Mouse (Mus musculus) embryonic fibroblast, embryonic 13.5 days (primary cell): ENCODE data around the gene Krtcap2.

Experiments
- CTCF ChIP-seq: IDR thresholded peaks from 2 replicates; pipeline ENCODE4 v1.5.1; 2011; ENCODE audit warnings: mild to moderate bottlenecking, control low read depth, low read length, moderate library complexity, borderline replicate concordance; ENCODE audit not compliant: insufficient read depth
- POLR2A ChIP-seq: IDR thresholded peaks from 2 replicates; pipeline ENCODE4 v1.6.1; 2011; ENCODE audit warnings: low read depth, mild to moderate bottlenecking, control low read depth, low read length, moderate library complexity

DNA sequence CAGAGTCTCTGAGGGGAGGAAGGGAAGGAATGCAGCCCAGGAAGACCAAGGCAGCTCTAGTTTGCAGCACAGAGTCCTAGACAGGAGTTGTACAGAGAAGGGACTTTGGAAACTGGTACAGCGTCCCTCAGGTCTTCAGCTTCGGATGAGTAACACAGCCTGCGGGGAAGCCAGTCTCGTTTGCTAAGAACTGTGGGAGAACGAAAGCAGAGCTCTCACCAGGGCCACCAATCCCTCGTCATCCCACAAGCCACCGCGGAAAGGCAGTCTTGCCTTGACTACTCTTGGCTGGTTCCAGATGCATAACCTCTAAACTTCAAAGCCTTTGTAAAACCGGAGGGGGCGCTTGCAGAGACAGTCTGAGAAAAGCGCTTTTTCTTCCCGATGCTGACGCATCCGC is 53.7 kb downstream of the Krtcap2 start:
- 0 out of 2 replicates have a peak, but pooled peaks have one; percentile 24 for TF ChIP-seq POLR2A
- no peak for TF ChIP-seq CTCF
